Mouse (Mus musculus): ENCODE results near the gene Mdh1b. TPM values are rescaled to one million over a fixed set of nuclear protein-coding genes. Genes with fewer than 3 reads are reported as not detected.

Gene Mdh1b
- polyA plus RNA-seq, 1 experiment from 2014 or later: 0.28 TPM

DNA sequence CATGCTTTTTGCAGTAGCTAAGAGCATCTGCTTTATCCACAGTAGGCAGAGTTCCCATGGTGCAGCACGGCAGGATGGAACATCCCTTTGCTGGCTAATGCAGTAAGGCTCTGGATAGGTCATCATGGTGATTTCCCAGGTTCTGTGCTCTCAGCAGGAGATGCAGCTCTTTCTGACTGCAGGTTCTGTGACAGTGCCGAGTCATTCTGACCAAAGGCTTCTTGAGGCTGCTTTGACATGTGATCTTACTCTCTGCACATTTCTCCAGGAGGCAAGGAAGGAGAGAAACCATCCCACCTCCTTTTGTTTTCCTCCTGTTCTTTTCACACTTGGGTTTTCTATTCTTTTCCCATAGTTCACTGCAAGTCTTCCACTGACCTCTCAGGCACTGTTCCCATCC lies 25.9 kb upstream of the Mdh1b start:
- no peaks in the 10 kb centered on the region for H3K9me3 ChIP-seq (ENCODE audit: control insufficient read depth, low read length)
- H3K4me1 ChIP-seq (replicated peaks; ENCODE audit: control insufficient read depth, insufficient read depth, low read length): no peaks in the 10 kb centered on the region
- H3K27ac ChIP-seq (ENCODE audit: low read length): no peak overlapping the region
- H3K4me3 ChIP-seq (replicated peaks; ENCODE audit: low read length): no peak overlapping the region
- 63% methylated on average over 2 of the region's 2 CpGs for WGBS
- H3K4me2 ChIP-seq (ENCODE audit: low read length): no peak overlapping the region
- no peak for ATAC-seq
- H3K9ac ChIP-seq (replicated peaks; ENCODE audit: low read depth, low read length): no peak overlapping the region
- peaks cover 2% of the 10 kb centered on the region for H3K36me3 ChIP-seq (ENCODE audit: control insufficient read depth, insufficient read depth)
- no peaks in the 10 kb centered on the region for H3K27me3 ChIP-seq (replicated peaks; ENCODE audit: control insufficient read depth, insufficient read depth, low read length)

GRCm38 (mm10) chr1:63729796-63730195 lies 322 bp downstream of the Mdh1b start:
- no peak overlapping the region for H3K27ac ChIP-seq (ENCODE audit: low read length)
- H3K4me1 ChIP-seq (replicated peaks; ENCODE audit: control insufficient read depth, insufficient read depth, low read length): peaks cover 21% of the 10 kb centered on the region
- WGBS: 47% methylated on average over 8 of the region's 8 CpGs
- H3K9ac ChIP-seq (replicated peaks; ENCODE audit: low read depth, low read length): peak overlapping the region; percentile 29
- H3K4me2 ChIP-seq (ENCODE audit: low read length): peak overlapping the region; percentile 69
- H3K27me3 ChIP-seq (replicated peaks; ENCODE audit: control insufficient read depth, insufficient read depth, low read length): 0 out of 2 replicates have a peak, but pooled peaks cover 1% of the 10 kb centered on the region
- no peaks in the 10 kb centered on the region for H3K36me3 ChIP-seq (ENCODE audit: control insufficient read depth, insufficient read depth)
- peak overlapping the region; percentile 73 for H3K4me3 ChIP-seq (replicated peaks; ENCODE audit: low read length)
- H3K9me3 ChIP-seq (ENCODE audit: control insufficient read depth, low read length): no peaks in the 10 kb centered on the region
- ATAC-seq: no peak

- Histone ChIP-seq H3K4me1 (replicated peaks; ENCODE audit: control insufficient read depth, insufficient read depth, low read length) (no peaks in the 10 kb centered on the region), H3K4me3 (replicated peaks; ENCODE audit: low read length) (no peak overlapping the region), H3K27ac (ENCODE audit: low read length) (no peak overlapping the region), H3K9me3 (ENCODE audit: control insufficient read depth, low read length) (no peaks in the 10 kb centered on the region), H3K27me3 (replicated peaks; ENCODE audit: control insufficient read depth, insufficient read depth, low read length) (0 out of 2 replicates have a peak, but pooled peaks cover 4% of the 10 kb centered on the region), H3K36me3 (ENCODE audit: control insufficient read depth, insufficient read depth) (no peaks in the 10 kb centered on the region), H3K9ac (replicated peaks; ENCODE audit: low read depth, low read length) (no peak overlapping the region), H3K4me2 (ENCODE audit: low read length) (no peak overlapping the region)
- no peak for ATAC-seq
- WGBS: 73% methylated on average over 7 of the region's 7 CpGs
Measured at GRCm38 (mm10) chr1:63720161-63720560, 10.0 kb downstream of the Mdh1b start.

DNA sequence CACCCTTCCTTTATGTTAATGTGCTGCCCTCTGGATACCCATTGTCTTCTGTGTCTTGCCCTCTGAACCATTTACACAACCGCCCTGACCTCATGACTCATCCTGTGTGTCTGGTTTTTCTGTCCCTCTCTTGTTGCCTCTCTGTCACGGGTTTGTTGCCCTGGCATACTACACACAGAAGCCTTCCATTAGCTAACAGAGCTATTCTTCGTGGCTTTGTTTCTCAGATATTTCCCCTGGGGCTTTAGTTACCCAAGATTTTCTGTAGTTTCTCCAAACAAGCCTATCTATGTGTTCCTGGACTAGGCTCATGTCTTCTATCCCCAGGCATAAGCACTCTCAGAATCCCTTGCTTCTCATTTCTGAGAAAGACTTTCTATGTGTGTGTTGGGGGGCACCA lies 21.2 kb downstream of the Mdh1b start:
- Histone ChIP-seq H3K4me2 (ENCODE audit: low read length) (no peak overlapping the region), H3K4me1 (replicated peaks; ENCODE audit: control insufficient read depth, insufficient read depth, low read length) (no peaks in the 10 kb centered on the region), H3K36me3 (ENCODE audit: control insufficient read depth, insufficient read depth) (no peaks in the 10 kb centered on the region), H3K4me3 (replicated peaks; ENCODE audit: low read length) (no peak overlapping the region), H3K27me3 (replicated peaks; ENCODE audit: control insufficient read depth, insufficient read depth, low read length) (no peaks in the 10 kb centered on the region), H3K9ac (replicated peaks; ENCODE audit: low read depth, low read length) (no peak overlapping the region), H3K9me3 (ENCODE audit: control insufficient read depth, low read length) (no peaks in the 10 kb centered on the region), H3K27ac (ENCODE audit: low read length) (no peak overlapping the region)
- 79% methylated on average over 3 of the region's 3 CpGs for WGBS
- no peak for ATAC-seq

DNA sequence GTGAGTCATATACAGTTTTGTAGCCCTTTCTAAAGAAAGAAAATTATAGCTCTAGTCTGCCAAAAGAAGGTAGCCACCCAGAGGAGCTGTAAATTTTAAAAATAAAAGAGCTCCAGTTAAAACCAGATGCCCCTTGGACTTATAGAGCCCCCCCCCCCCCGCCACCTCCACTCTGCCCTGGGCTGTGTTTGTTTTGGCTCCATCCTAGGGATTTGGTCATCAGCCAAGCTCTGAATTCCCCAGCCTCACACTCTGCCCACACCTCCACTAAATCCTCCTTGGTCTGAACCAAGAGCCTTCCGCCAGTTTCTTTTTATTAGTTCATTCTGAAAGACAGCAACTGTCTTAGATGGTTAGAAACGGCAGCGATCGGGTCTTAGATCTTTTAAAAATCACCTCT lies 24.4 kb downstream of the Mdh1b start:
- Histone ChIP-seq H3K9me3 (ENCODE audit: control insufficient read depth, low read length) (no peaks in the 10 kb centered on the region), H3K27me3 (replicated peaks; ENCODE audit: control insufficient read depth, insufficient read depth, low read length) (no peaks in the 10 kb centered on the region), H3K4me1 (replicated peaks; ENCODE audit: control insufficient read depth, insufficient read depth, low read length) (no peaks in the 10 kb centered on the region), H3K36me3 (ENCODE audit: control insufficient read depth, insufficient read depth) (no peaks in the 10 kb centered on the region), H3K4me3 (replicated peaks; ENCODE audit: low read length) (no peak overlapping the region), H3K27ac (ENCODE audit: low read length) (no peak overlapping the region), H3K4me2 (ENCODE audit: low read length) (no peak overlapping the region), H3K9ac (replicated peaks; ENCODE audit: low read depth, low read length) (no peak overlapping the region)
- ATAC-seq: no peak
- WGBS: 57% methylated on average over 5 of the region's 5 CpGs

GRCm38 (mm10) chr1:63696861-63697260 lies 33.3 kb downstream of the Mdh1b start:
- Histone ChIP-seq H3K27me3 (replicated peaks; ENCODE audit: control insufficient read depth, insufficient read depth, low read length) (no peaks in the 10 kb centered on the region), H3K36me3 (ENCODE audit: control insufficient read depth, insufficient read depth) (no peaks in the 10 kb centered on the region), H3K4me3 (replicated peaks; ENCODE audit: low read length) (no peak overlapping the region), H3K27ac (ENCODE audit: low read length) (no peak overlapping the region), H3K4me1 (replicated peaks; ENCODE audit: control insufficient read depth, insufficient read depth, low read length) (no peaks in the 10 kb centered on the region), H3K9ac (replicated peaks; ENCODE audit: low read depth, low read length) (no peak overlapping the region), H3K9me3 (ENCODE audit: control insufficient read depth, low read length) (no peaks in the 10 kb centered on the region), H3K4me2 (ENCODE audit: low read length) (no peak overlapping the region)
- no peak for ATAC-seq
- 74% methylated on average over 3 of the region's 3 CpGs for WGBS

GRCm38 (mm10) chr1:63686827-63687226 lies 43.3 kb downstream of the Mdh1b start, which contains the start of gene Dytn:
Gene Dytn (minus strand): TSS chr1:63686927.
- WGBS: 87% methylated on average over 4 of the region's 4 CpGs
- no peak within 1 kb of the TSS for H3K4me2 ChIP-seq (ENCODE audit: low read length)
- no peak within 1 kb of the TSS for H3K27ac ChIP-seq (ENCODE audit: low read length)
- no peak within 1 kb of the TSS for H3K9ac ChIP-seq (replicated peaks; ENCODE audit: low read depth, low read length)
- no peaks in the 10 kb centered on the region for H3K4me1 ChIP-seq (replicated peaks; ENCODE audit: control insufficient read depth, insufficient read depth, low read length)
- no peaks in the 10 kb centered on the region for H3K36me3 ChIP-seq (ENCODE audit: control insufficient read depth, insufficient read depth)
- H3K9me3 ChIP-seq (ENCODE audit: control insufficient read depth, low read length): no peaks in the 10 kb centered on the region
- H3K27me3 ChIP-seq (replicated peaks; ENCODE audit: control insufficient read depth, insufficient read depth, low read length): no peaks in the 10 kb centered on the region
- ATAC-seq: no peak
- H3K4me3 ChIP-seq (replicated peaks; ENCODE audit: low read length): no peak within 1 kb of the TSS

DNA sequence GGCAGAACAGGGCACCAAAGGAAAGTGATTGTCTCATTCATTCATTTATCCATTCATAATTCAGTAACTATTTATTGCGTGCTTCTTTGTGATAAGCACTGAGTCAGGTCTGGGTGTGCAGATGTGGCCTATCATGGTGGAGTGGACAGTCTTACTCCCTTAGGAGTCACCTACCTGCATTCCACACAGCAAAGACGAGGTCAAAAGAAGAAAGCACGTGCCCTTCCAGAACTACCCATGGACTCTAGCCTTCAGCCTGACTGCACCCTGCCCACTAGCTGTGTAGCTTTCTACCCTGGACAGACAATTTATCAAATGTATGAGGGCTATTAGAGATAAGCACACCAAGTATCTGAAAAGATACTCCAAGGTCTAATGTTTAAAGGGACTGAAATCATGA lies 54.1 kb downstream of the Mdh1b start:
- no peak for ATAC-seq
- Histone ChIP-seq H3K4me2 (ENCODE audit: low read length) (no peak overlapping the region), H3K9ac (replicated peaks; ENCODE audit: low read depth, low read length) (no peak overlapping the region), H3K27ac (ENCODE audit: low read length) (no peak overlapping the region), H3K9me3 (ENCODE audit: control insufficient read depth, low read length) (no peaks in the 10 kb centered on the region), H3K4me3 (replicated peaks; ENCODE audit: low read length) (no peak overlapping the region), H3K36me3 (ENCODE audit: control insufficient read depth, insufficient read depth) (no peaks in the 10 kb centered on the region), H3K27me3 (replicated peaks; ENCODE audit: control insufficient read depth, insufficient read depth, low read length) (no peaks in the 10 kb centered on the region), H3K4me1 (replicated peaks; ENCODE audit: control insufficient read depth, insufficient read depth, low read length) (no peaks in the 10 kb centered on the region)
- 98% methylated on average over 3 of the region's 3 CpGs for WGBS

DNA sequence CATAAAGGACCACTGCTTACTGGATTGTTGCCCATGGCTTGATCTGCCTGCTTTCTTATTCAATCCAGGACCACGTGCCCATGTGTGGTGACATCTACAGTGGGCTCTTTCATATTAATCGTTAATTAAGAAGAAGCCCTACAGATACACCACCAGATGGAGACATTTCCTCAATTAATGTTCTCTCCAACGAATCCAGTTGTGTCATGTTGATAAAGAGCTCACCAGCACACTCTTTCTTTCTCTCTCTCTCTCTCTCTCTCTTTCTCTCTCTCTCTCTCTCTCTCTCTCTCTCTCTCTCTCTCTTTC lies 61.3 kb downstream of the Mdh1b start:
- Histone ChIP-seq H3K4me2 (ENCODE audit: low read length) (peak overlapping the region; percentile 57), H3K27me3 (replicated peaks; ENCODE audit: control insufficient read depth, insufficient read depth, low read length) (no peaks in the 10 kb centered on the region; the same call in 1 of the 2 replicates), H3K4me3 (replicated peaks; ENCODE audit: low read length) (peak overlapping the region; percentile 32), H3K27ac (ENCODE audit: low read length) (peak overlapping the region; percentile 36; the same call in 1 of the 2 replicates), H3K9me3 (ENCODE audit: control insufficient read depth, low read length) (no peaks in the 10 kb centered on the region), H3K36me3 (ENCODE audit: control insufficient read depth, insufficient read depth) (no peaks in the 10 kb centered on the region), H3K4me1 (replicated peaks; ENCODE audit: control insufficient read depth, insufficient read depth, low read length) (peaks cover 17% of the 10 kb centered on the region), H3K9ac (replicated peaks; ENCODE audit: low read depth, low read length) (peak overlapping the region; percentile 50)
- 0% methylated on average over 3 of the region's 3 CpGs for WGBS
- peak; percentile 91 for ATAC-seq
